Mouse (Mus musculus): ENCODE data around the gene Gcnt3.

Gene Gcnt3

GRCm38 (mm10) chr9:70037988-70038387 is at the start of gene Gcnt3:
Gene Gcnt3 (minus strand): TSS chr9:70038088.
- no peak for DNase-seq (ENCODE audit: low spot score)

DNA sequence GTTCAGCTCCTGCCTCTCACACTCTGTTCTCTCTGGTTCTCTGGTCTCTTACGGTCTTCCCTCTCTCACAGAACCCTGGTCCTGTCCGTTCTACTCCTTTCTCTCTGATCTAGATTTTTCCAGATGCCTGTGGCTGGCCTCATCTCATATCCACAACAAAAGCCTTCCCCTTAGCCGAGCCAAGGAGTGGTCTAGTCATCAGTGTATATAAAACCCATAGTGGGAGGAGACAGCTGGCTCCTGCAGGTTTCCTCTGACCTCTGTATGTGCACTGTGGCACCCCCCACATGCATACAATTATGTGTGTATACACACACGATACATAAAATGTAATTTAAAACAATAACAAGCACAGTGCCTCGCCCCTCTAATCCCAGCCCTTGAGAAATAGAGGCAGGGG is 49.5 kb upstream of the Gcnt3 start:
- DNase-seq (ENCODE audit: low spot score), result no peak

DNA sequence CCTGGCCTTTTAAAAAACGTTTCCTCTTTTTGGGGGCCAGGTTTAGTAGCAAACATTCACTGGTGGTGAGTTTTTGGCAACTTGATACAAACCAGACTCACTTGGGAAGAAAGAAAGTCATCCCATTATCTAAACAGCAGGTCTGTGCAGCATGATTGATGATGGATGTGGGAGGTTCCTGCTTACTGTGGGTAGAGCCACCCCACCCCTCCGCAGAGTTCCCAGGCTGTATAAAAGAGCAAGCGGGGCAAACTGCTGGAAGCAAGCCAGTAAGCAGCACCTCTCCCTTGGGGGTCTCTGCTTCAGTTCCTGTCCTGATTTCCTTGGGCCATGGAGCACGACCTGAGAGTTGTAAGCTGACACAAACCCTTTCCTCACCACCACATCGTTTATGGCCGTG is 48.2 kb upstream of the Gcnt3 start:
- no peak for DNase-seq (ENCODE audit: low spot score)

DNA sequence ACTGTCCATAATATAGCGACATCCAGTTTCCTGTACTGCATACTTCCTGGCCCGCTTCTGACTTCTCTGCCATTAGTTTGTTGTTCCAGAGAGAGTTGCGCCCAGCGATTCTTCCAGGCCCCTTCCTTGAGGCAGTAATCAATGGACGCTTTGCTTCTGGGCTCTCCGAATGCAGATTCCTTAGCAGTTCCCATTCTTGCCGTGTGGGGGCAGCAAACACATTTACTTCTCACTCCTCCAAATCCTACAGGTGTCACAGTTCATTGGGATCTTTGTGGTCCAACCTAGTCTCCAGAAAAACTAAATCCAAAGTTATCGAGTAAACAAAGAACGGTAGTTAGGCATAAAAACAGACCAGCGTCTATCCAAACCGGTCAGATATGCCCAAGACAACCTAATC is 46.2 kb upstream of the Gcnt3 start:
- DNase-seq (ENCODE audit: low spot score), result peak; percentile 53

- no peak for DNase-seq (ENCODE audit: low spot score)
Measured at GRCm38 (mm10) chr9:70082357-70083204, 44.7 kb upstream of the Gcnt3 start.

DNA sequence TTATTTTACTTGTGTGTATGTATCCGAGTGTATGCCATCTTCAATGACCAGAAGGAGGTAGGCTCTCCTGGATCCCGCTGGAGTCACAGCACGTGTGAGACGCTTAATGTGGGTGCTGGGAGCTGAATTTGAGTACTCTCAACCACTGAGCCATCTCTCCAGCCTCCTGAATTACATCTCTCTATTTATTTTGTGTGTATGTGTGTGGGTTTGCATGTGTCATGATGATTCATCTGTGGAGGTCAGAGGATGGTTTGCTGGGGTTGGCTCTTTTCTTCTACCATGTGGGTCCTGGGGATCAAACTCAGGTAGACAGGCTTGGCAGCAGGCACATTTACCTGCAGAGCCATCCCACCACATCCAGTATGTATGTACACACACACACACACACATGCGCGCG is 43.9 kb upstream of the Gcnt3 start:
- no peak for DNase-seq (ENCODE audit: low spot score)

- no peak for DNase-seq (ENCODE audit: low spot score)
Measured at GRCm38 (mm10) chr9:70080976-70081375, 43.1 kb upstream of the Gcnt3 start.

- DNase-seq (ENCODE audit: low spot score), result no peak
Measured at GRCm38 (mm10) chr9:70080027-70080800, 42.3 kb upstream of the Gcnt3 start.

- DNase-seq (ENCODE audit: low spot score), result no peak
Measured at GRCm38 (mm10) chr9:70078034-70078433, 40.1 kb upstream of the Gcnt3 start.

GRCm38 (mm10) chr9:70077170-70077569 is 39.3 kb upstream of the Gcnt3 start:
- no peak for DNase-seq (ENCODE audit: low spot score)

- no peak for DNase-seq (ENCODE audit: low spot score)
Measured at GRCm38 (mm10) chr9:70072387-70072786, 34.5 kb upstream of the Gcnt3 start.

- DNase-seq (ENCODE audit: low spot score), result no peak
Measured at GRCm38 (mm10) chr9:70069961-70070435, 32.1 kb upstream of the Gcnt3 start.

GRCm38 (mm10) chr9:70067497-70067896 is 29.6 kb upstream of the Gcnt3 start:
- no peak for DNase-seq (ENCODE audit: low spot score)

GRCm38 (mm10) chr9:70062012-70062411 is 24.1 kb upstream of the Gcnt3 start:
- DNase-seq (ENCODE audit: low spot score), result no peak

DNA sequence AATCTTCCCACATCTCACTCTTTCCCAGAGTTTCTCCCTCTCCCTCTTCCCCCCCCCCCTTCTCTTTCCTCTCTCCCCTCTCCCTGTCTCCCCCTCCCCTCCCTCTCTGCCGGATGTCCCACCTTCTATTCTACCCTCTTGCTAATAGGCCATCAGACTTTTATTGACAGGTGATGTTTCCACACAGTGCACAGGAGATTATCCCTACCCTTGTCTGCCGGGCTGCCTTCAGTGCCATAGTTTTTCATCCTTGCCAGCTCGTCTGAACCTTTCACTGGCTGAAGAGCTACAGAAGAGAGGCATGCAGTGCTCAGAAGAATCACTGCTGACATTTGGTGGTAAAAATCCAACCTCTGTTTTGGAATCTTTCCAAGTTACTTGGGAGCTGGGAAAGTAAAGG is 15.5 kb upstream of the Gcnt3 start:
- no peak for DNase-seq (ENCODE audit: low spot score)

DNA sequence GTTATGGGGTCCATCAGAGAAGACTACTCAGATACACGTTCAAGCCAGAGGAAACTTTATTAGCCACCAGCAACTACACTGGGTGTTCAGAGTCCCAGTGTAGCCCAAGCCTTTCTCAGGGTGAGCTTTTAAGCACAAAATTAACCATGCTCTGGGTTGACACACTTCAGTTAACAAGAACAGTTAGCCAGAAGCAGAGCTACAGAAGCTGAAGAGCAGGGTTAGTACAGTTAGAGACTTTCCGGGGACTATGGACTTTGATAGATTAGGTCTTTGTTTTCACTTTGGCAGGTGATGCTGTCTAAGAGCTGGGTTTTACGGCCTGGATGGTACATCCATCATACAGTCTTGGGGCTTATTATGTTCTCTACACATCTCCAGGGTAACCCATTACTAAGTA is 14.8 kb upstream of the Gcnt3 start:
- DNase-seq (ENCODE audit: low spot score), result no peak

- DNase-seq (ENCODE audit: low spot score), result no peak
Measured at GRCm38 (mm10) chr9:70049839-70050238, 12.0 kb upstream of the Gcnt3 start.

DNA sequence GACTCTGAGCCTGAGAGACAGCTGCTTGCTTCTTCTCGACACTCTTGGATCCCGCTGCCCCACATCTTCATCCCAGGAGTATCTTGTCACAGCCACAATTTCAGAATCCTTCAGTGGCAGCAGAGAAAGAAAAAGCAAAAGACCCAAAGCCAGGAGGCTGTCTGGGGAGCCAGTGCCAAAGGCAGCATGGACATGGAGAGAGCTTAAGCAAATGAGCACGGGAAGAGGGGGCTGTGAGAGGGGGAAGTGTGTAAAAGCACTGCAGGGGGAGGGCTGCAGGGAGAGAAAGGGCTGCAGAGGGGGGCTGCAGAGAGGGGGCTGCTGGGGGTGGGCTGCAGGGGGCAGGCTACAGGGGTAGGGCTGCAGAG is 11.5 kb upstream of the Gcnt3 start:
- no peak for DNase-seq (ENCODE audit: low spot score)

DNA sequence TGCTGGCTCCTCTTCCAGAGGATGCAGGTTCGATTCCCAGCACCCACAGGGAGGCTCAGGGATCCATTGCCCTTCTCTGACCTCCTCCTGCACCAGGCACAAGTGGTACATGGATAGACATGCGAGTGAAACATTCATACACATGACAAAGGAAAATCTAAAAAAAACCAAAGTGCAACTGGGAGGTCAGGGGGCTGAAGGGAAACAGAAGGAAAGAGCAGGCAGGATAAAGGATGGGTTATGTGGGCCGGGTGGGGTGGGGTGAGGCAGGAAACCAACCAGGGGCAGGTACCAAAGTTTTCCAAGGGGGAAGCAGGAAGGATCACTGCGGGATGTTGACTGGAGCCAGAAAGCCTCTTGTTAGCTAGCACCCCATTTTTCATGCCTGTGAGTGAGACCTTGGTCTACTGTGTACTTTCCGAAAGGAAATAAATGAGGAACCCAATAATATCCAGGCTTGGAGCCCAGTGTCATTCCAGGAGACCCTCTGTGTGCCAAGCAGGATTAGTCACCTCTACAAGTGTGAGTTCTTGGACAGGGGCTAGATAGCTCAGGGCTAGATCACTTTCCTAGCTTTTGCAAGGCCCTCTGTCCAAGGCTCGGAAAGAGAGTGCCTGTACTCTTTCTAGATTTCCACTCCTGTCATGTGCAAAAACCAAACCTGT is 11.0 kb upstream of the Gcnt3 start:
- no peak for DNase-seq (ENCODE audit: low spot score)

DNA sequence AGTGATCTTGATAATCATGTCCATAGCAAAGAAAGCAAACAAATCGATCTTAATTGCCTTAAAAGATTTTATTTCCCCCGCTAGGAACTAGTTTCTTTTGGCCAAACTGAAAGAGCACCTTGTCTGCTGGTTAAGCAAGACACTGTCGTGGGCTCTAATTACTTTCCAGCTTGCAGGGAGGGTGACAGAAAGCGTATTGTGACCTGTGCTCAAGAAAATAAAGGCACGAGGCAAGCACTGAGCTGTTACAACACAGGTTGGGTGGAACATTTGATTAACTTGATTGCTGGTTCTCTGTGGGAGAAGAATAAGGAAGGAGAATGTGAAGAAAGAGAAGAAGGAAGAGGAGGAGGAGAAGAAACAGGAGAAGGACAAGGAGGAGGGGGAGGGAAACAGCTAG is 10.4 kb upstream of the Gcnt3 start:
- DNase-seq (ENCODE audit: low spot score), result no peak

DNA sequence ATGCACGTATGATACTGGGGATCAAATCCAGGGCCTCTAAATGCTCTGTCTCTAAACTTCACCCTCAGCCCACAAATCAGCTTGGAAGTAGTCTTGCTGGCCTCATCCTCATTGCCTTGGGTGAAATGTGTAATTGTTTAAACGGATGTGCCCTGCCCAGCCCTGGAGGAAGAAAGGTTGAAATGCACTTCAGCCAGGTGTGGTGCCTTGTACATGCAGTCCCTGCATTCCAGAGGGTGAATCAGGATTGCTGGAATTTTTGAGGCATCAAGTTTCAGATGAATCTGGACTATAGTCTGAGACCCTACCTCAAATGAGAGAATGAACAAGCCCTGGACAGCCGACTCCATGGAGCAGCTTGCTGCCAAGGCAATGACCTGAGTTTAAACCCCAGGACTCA is 10.0 kb upstream of the Gcnt3 start:
- no peak for DNase-seq (ENCODE audit: low spot score)

- no peak for DNase-seq (ENCODE audit: low spot score)
Measured at GRCm38 (mm10) chr9:70046255-70046654, 8.4 kb upstream of the Gcnt3 start.

DNA sequence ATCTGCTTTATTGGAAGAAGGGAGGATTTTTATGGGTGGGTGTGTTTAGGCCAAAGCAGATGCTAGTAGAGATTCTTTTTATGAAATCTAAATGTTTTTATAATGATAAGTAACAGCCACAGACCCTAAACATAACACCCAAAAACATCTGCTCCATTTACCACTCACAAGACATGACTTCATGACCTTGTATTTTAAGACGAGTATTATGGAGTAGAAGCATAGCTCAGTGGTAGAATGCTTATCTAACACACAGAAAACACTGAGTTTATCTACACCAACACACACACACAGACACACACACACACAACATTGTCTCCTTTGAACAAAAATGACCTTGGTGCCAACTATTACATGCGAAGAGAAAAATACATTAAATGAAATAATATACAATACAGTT is 7.0 kb upstream of the Gcnt3 start:
- no peak for DNase-seq (ENCODE audit: low spot score)
